Mouse (Mus musculus) C2C12 (cell line): ENCODE measurements around the gene Grem1. TPM values are rescaled to one million over a fixed set of nuclear protein-coding genes. Genes with fewer than 3 reads are reported as not detected.

Experiments
- H3K27me3 ChIP-seq: one replicate; pipeline ENCODE4 v1.6.1; 2011; ENCODE audit not compliant: control insufficient read depth, insufficient read depth, insufficient read length
- H3K36me3 ChIP-seq: one replicate; pipeline ENCODE4 v1.6.1; 2011; ENCODE audit not compliant: control insufficient read depth, insufficient read depth
- H3K4me3 ChIP-seq: one replicate; pipeline ENCODE4 v1.5.1; 2011; ENCODE audit warnings: mild to moderate bottlenecking, control low read depth; ENCODE audit not compliant: poor library complexity, insufficient read depth, severe bottlenecking
- H3K79me2 ChIP-seq: one replicate; pipeline ENCODE4 v1.6.1; 2011; ENCODE audit not compliant: control insufficient read depth, insufficient read depth
- H3K79me3 ChIP-seq: one replicate; pipeline ENCODE4 v1.6.1; 2011; ENCODE audit warnings: low read depth, control low read depth
- H3ac ChIP-seq: one replicate; pipeline ENCODE3; 2011; ENCODE audit warnings: low read depth; ENCODE audit not compliant: control insufficient read depth, insufficient read length
- CEBPB ChIP-seq: IDR thresholded peaks from one replicate; pipeline ENCODE4 v1.6.1; 2011; ENCODE audit warnings: low read depth, mild to moderate bottlenecking, control low read depth, moderate library complexity
- CTCF ChIP-seq: IDR thresholded peaks from one replicate; pipeline ENCODE4 v1.5.1; 2011; ENCODE audit not compliant: control insufficient read depth, insufficient read depth, insufficient read length
- FOSL1 ChIP-seq: IDR thresholded peaks from one replicate; pipeline ENCODE4 v1.8.0; 2011; ENCODE audit warnings: mild to moderate bottlenecking, low read length; ENCODE audit not compliant: poor library complexity, insufficient read depth, severe bottlenecking
- MAX ChIP-seq: IDR thresholded peaks from one replicate; pipeline ENCODE4 v1.6.1; 2011; ENCODE audit warnings: mild to moderate bottlenecking, control low read depth
- MYOD1 ChIP-seq: IDR thresholded peaks from one replicate; pipeline ENCODE4 v1.6.1; 2011; ENCODE audit warnings: low read depth; ENCODE audit not compliant: control insufficient read depth, insufficient read length
- MYOG ChIP-seq: IDR thresholded peaks from one replicate; pipeline ENCODE4 v1.6.1; 2011; ENCODE audit not compliant: control insufficient read depth, insufficient read length; ENCODE audit errors: extremely low read depth
- USF1 ChIP-seq: IDR thresholded peaks from one replicate; pipeline ENCODE4 v1.6.1; 2011; ENCODE audit warnings: low read depth, mild to moderate bottlenecking, control low read depth, moderate library complexity
- polyA plus RNA-seq: library from polyadenylated mRNA; unstranded; fragments of >200 nt; fragmentation: generic; extraction: Trizol; gene quantifications from one replicate; pipeline ENCODE4 v1.2.1, GENCODE M21; 2012; ENCODE audit warnings: missing spikeins

The Grem1 gene
- polyA plus RNA-seq, 1 experiment, result 69.1 TPM

DNA sequence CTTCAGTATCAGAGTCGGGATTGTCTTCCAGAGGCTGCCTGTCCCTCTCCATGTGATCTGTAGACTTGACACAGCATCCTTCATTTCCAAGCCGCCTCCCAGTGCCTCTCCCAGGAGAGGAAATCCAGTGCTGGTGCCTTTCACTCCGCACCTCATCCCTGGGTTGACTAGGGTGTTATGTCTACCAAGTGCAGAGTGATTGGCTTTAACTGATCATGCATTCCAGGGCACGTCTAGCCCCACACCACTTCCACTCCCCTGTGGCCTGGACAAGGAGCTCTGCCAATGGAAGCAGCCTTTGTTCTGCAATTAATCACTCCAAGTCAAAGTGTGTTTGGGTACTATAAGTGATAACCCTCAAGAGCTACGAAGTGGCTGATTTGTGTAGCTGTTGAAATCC lies 56.9 kb downstream of the Grem1 start:
- peaks cover 4% of the 10 kb centered on the region for H3K36me3 ChIP-seq

DNA sequence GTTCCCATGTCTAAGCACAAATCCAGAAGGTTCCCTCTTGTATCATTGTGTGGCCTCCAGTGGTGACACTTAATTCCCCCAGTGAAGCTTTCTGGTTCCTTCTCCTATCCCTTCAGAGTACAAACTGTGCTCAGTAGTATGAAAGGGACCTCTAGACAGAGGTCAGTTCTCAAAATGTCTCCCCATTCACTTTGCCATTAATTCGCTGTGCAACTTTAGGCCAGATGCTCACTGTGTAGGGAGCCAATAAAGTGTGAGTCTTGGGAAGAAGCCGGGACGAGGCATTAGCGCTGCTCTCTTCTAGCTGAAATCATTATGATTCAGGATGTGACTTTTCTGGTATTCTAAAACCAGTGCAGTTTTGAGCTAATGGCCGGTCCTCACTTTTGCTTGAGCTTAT lies 61.8 kb downstream of the Grem1 start:
- no peak overlapping the region for H3K4me3 ChIP-seq
- H3ac ChIP-seq, result no peak overlapping the region
- H3K79me3 ChIP-seq, result no peaks in the 10 kb centered on the region
- H3K27me3 ChIP-seq, result no peaks in the 10 kb centered on the region
- no peak for TF ChIP-seq CEBPB
- TF ChIP-seq FOSL1, result no peak
- H3K36me3 ChIP-seq, result no peaks in the 10 kb centered on the region
- H3K79me2 ChIP-seq, result no peaks in the 10 kb centered on the region

More for the DNA sequence above, 56.9 kb downstream of the Grem1 start:
- H3ac ChIP-seq, result no peak overlapping the region
- H3K79me3 ChIP-seq, result no peaks in the 10 kb centered on the region
- H3K4me3 ChIP-seq, result no peak overlapping the region
- H3K79me2 ChIP-seq, result no peaks in the 10 kb centered on the region
- no peaks in the 10 kb centered on the region for H3K27me3 ChIP-seq
- TF ChIP-seq CTCF (no peak), MAX (no peak), CEBPB (no peak), MYOG (no peak), USF1 (no peak)

DNA sequence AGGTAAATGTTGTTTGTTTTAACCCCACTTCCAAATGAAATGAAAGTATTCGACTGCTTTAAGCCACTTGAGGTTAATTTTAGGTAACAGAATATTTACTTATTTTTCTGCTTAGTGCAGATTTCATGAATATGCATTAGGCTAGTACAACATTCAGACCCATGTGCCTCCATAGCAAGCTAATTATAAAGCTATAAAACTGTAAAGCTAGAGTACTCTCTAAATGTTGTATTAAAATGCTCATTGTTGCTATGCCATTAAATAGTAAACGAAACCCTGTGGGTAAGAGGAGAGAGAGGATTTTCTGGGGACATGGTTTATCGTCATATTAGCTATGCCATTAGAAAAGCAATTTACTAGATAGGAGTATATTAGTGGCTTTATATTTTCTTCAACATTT lies 62.2 kb downstream of the Grem1 start:
- TF ChIP-seq MYOD1 (no peak), USF1 (no peak), MYOG (no peak), MAX (no peak), CEBPB (no peak), FOSL1 (no peak), CTCF (no peak)
- Histone ChIP-seq H3K4me3 (no peak overlapping the region), H3K79me3 (no peaks in the 10 kb centered on the region), H3K36me3 (no peaks in the 10 kb centered on the region), H3ac (no peak overlapping the region), H3K79me2 (no peaks in the 10 kb centered on the region), H3K27me3 (no peaks in the 10 kb centered on the region)

Other genes starting within 250 kb of the Grem1 start
- gene Scg5, start 70.5 kb upstream of the Grem1 start, polyA plus RNA-seq, result 0.05 TPM
- 12.4 TPM for gene Arhgap11a, start 90.0 kb upstream of the Grem1 start, polyA plus RNA-seq